Mouse (Mus musculus): ENCODE data around the gene Myrf.

GRCm38 (mm10) chr19:10174956-10175355, 65.6 kb downstream of the Myrf start:
- no peak for TF ChIP-seq CTCF (IDR thresholded peaks at IDR 0.05; ENCODE audit: extremely low read depth, insufficient read depth, insufficient read length, insufficient replicate concordance)
- TF ChIP-seq POLR2A (IDR thresholded peaks at IDR 0.05; ENCODE audit: low read depth, low read length): no peak
